Mouse (Mus musculus): ENCODE measurements around the gene Gm21312. TPM values are rescaled to one million over a fixed set of nuclear protein-coding genes. Genes with fewer than 3 reads are reported as not detected.
"Not testable (repeated sequence)": the region's sequence is repeated elsewhere in the genome, so short reads cannot be mapped to it uniquely, and the experiment has no call there.

The Gm21312 gene
- polyA plus RNA-seq (2012; rRNA removed), result not detected in 2 replicates

DNA sequence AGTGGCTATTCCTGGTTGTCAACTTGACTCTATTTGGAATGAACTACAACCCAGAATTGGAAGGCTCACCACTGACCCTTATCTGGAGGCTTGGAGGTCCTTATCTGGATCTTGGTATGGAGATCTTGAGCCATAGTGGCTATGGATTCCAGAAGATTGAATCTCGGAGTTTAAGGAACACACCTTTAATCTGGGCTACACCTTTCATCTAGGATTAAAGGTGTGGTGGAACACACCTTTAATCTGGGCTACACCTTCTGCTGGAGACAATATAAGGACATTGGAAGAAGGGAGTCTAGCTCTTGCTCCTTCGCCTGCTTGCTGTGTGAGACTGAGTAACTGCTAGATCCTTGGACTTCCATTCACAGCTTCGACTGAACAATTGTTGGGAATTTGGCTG is at the start of gene Gm21312:
Gene Gm21312, plus strand, starts transcription at position 301 of the 400 bp plus-strand sequence.
- WGBS, result no CpG with 5 or more reads among the region's 3 CpGs
- DNase-seq; H3K27ac ChIP-seq (ENCODE audit: insufficient read depth, low read length): not testable (repeated sequence)

GRCm38 (mm10) chr10:104142687-104143086 is 34.1 kb upstream of the Gm21312 start, which contains the start of gene Gm21293:
Gm21293 (plus strand) TSS chr10:104142987.
- not testable (repeated sequence) for H3K27ac ChIP-seq (ENCODE audit: insufficient read depth, low read length); H3K4me1 ChIP-seq (ENCODE audit: control insufficient read depth, insufficient read depth, low read length); H3K4me3 ChIP-seq (replicated peaks; ENCODE audit: insufficient read depth, low read depth, low read length); DNase-seq; H3K27me3 ChIP-seq (ENCODE audit: control insufficient read depth, insufficient read depth, low read length)
- no CpG with 5 or more reads among the region's 3 CpGs for WGBS

More for the DNA sequence above, at the start of gene Gm21312:
- H3K4me3 ChIP-seq (replicated peaks; ENCODE audit: insufficient read depth, low read depth, low read length); H3K27me3 ChIP-seq (ENCODE audit: control insufficient read depth, insufficient read depth, low read length); H3K4me1 ChIP-seq (ENCODE audit: control insufficient read depth, insufficient read depth, low read length): not testable (repeated sequence)

GRCm38 (mm10) chr10:104151197-104151596 is 25.6 kb upstream of the Gm21312 start, which contains the start of gene Gm6763:
Gm6763 (plus strand) TSS chr10:104151497.
- no CpG with 5 or more reads among the region's 3 CpGs for WGBS
- DNase-seq; H3K4me3 ChIP-seq (replicated peaks; ENCODE audit: insufficient read depth, low read depth, low read length); H3K4me1 ChIP-seq (ENCODE audit: control insufficient read depth, insufficient read depth, low read length); H3K27ac ChIP-seq (ENCODE audit: insufficient read depth, low read length); H3K27me3 ChIP-seq (ENCODE audit: control insufficient read depth, insufficient read depth, low read length): not testable (repeated sequence)

DNA sequence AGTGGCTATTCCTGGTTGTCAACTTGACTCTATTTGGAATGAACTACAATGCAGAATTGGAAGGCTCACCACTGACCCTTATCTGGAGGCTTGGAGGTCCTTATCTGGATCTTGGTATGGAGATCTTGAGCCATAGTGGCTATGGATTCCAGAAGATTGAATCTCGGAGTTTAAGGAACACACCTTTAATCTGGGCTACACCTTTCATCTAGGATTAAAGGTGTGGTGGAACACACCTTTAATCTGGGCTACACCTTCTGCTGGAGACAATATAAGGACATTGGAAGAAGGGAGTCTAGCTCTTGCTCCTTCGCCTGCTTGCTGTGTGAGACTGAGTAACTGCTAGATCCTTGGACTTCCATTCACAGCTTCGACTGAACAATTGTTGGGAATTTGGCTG is 17.1 kb upstream of the Gm21312 start, which contains the start of gene Gm8764:
Gene Gm8764, plus strand, starts transcription at position 301 of the 400 bp plus-strand sequence.
- not testable (repeated sequence) for DNase-seq; H3K27ac ChIP-seq (ENCODE audit: insufficient read depth, low read length); H3K4me1 ChIP-seq (ENCODE audit: control insufficient read depth, insufficient read depth, low read length); H3K4me3 ChIP-seq (replicated peaks; ENCODE audit: insufficient read depth, low read depth, low read length); H3K27me3 ChIP-seq (ENCODE audit: control insufficient read depth, insufficient read depth, low read length)
- no CpG with 5 or more reads among the region's 3 CpGs for WGBS

DNA sequence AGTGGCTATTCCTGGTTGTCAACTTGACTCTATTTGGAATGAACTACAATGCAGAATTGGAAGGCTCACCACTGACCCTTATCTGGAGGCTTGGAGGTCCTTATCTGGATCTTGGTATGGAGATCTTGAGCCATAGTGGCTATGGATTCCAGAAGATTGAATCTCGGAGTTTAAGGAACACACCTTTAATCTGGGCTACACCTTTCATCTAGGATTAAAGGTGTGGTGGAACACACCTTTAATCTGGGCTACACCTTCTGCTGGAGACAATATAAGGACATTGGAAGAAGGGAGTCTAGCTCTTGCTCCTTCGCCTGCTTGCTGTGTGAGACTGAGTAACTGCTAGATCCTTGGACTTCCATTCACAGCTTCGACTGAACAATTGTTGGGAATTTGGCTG is 8.6 kb upstream of the Gm21312 start, which contains the start of gene Gm21304:
Gene Gm21304, plus strand, starts transcription at position 301 of the 400 bp plus-strand sequence.
- WGBS, result no CpG with 5 or more reads among the region's 3 CpGs
- not testable (repeated sequence) for H3K27me3 ChIP-seq (ENCODE audit: control insufficient read depth, insufficient read depth, low read length); H3K27ac ChIP-seq (ENCODE audit: insufficient read depth, low read length); H3K4me3 ChIP-seq (replicated peaks; ENCODE audit: insufficient read depth, low read depth, low read length); H3K4me1 ChIP-seq (ENCODE audit: control insufficient read depth, insufficient read depth, low read length); DNase-seq

DNA sequence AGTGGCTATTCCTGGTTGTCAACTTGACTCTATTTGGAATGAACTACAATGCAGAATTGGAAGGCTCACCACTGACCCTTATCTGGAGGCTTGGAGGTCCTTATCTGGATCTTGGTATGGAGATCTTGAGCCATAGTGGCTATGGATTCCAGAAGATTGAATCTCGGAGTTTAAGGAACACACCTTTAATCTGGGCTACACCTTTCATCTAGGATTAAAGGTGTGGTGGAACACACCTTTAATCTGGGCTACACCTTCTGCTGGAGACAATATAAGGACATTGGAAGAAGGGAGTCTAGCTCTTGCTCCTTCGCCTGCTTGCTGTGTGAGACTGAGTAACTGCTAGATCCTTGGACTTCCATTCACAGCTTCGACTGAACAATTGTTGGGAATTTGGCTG is 8.4 kb downstream of the Gm21312 start, which contains the start of gene Gm20765:
Gene Gm20765, plus strand, starts transcription at position 301 of the 400 bp plus-strand sequence.
- H3K4me1 ChIP-seq (ENCODE audit: control insufficient read depth, insufficient read depth, low read length); H3K27me3 ChIP-seq (ENCODE audit: control insufficient read depth, insufficient read depth, low read length); H3K27ac ChIP-seq (ENCODE audit: insufficient read depth, low read length); DNase-seq; H3K4me3 ChIP-seq (replicated peaks; ENCODE audit: insufficient read depth, low read depth, low read length): not testable (repeated sequence)
- no CpG with 5 or more reads among the region's 3 CpGs for WGBS

DNA sequence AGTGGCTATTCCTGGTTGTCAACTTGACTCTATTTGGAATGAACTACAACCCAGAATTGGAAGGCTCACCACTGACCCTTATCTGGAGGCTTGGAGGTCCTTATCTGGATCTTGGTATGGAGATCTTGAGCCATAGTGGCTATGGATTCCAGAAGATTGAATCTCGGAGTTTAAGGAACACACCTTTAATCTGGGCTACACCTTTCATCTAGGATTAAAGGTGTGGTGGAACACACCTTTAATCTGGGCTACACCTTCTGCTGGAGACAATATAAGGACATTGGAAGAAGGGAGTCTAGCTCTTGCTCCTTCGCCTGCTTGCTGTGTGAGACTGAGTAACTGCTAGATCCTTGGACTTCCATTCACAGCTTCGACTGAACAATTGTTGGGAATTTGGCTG is 16.9 kb downstream of the Gm21312 start, which contains the start of gene Gm4340:
Gene Gm4340, plus strand, starts transcription at position 301 of the 400 bp plus-strand sequence.
- not testable (repeated sequence) for H3K4me1 ChIP-seq (ENCODE audit: control insufficient read depth, insufficient read depth, low read length); DNase-seq; H3K27me3 ChIP-seq (ENCODE audit: control insufficient read depth, insufficient read depth, low read length); H3K4me3 ChIP-seq (replicated peaks; ENCODE audit: insufficient read depth, low read depth, low read length); H3K27ac ChIP-seq (ENCODE audit: insufficient read depth, low read length)
- WGBS, result no CpG with 5 or more reads among the region's 3 CpGs

GRCm38 (mm10) chr10:104209655-104210054 is 32.8 kb downstream of the Gm21312 start:
- Histone ChIP-seq H3K4me3 (replicated peaks; ENCODE audit: insufficient read depth, low read depth, low read length) (no peak overlapping the region), H3K4me1 (ENCODE audit: control insufficient read depth, insufficient read depth, low read length) (no peaks in the 10 kb centered on the region), H3K27me3 (ENCODE audit: control insufficient read depth, insufficient read depth, low read length) (no peaks in the 10 kb centered on the region), H3K27ac (ENCODE audit: insufficient read depth, low read length) (no peak overlapping the region)
- no peak for TF ChIP-seq CTCF (IDR thresholded peaks at IDR 0.05; ENCODE audit: borderline replicate concordance, insufficient read depth, low read depth, low read length)
- TF ChIP-seq POLR2A (IDR thresholded peaks at IDR 0.05; ENCODE audit: borderline replicate concordance, insufficient read depth, low read length), result no peak
- DNase-seq, result no peak
- WGBS, result 81% methylated on average over 1 of the region's 1 CpGs

GRCm38 (mm10) chr10:104210268-104210990 is 33.6 kb downstream of the Gm21312 start:
- no peaks in the 10 kb centered on the region for H3K4me1 ChIP-seq (ENCODE audit: control insufficient read depth, insufficient read depth, low read length)
- H3K27me3 ChIP-seq (ENCODE audit: control insufficient read depth, insufficient read depth, low read length), result no peaks in the 10 kb centered on the region
- no peak overlapping the region for H3K4me3 ChIP-seq (replicated peaks; ENCODE audit: insufficient read depth, low read depth, low read length)
- DNase-seq, result no peak
- no peak for TF ChIP-seq POLR2A (IDR thresholded peaks at IDR 0.05; ENCODE audit: borderline replicate concordance, insufficient read depth, low read length)
- no peak overlapping the region for H3K27ac ChIP-seq (ENCODE audit: insufficient read depth, low read length)
- 78% methylated on average over 3 of the region's 3 CpGs for WGBS

Data from cerebellum, adult 2 months (tissue).